Mouse (Mus musculus): ENCODE measurements around the gene Ralgapa2.

GRCm38 (mm10) chr2:146244049-146244448, 268.1 kb downstream of the Ralgapa2 start:
- no peak for TF ChIP-seq POLR2A (IDR thresholded peaks at IDR 0.05; ENCODE audit: insufficient read depth, low read depth, low read length)
- TF ChIP-seq EP300 (IDR thresholded peaks at IDR 0.05; ENCODE audit: insufficient read depth, low read depth, low read length), result no peak
